Mouse (Mus musculus): ENCODE results near the gene Gars.

Gene Gars

GRCm38 (mm10) chr6:55098030-55098429 lies 60.2 kb downstream of the Gars start:
- peak; percentile 37 for DNase-seq

GRCm38 (mm10) chr6:55098603-55099002 lies 60.8 kb downstream of the Gars start:
- DNase-seq, result peak; percentile 16

GRCm38 (mm10) chr6:55108358-55108757 lies 70.6 kb downstream of the Gars start:
- DNase-seq, result no peak

GRCm38 (mm10) chr6:55117325-55118109 lies 79.7 kb downstream of the Gars start:
- peak; percentile 5 for DNase-seq

- no peak for DNase-seq
Observed at GRCm38 (mm10) chr6:55123056-55123455, 85.2 kb downstream of the Gars start.

- DNase-seq, result no peak
Observed at GRCm38 (mm10) chr6:55126576-55126975, 88.8 kb downstream of the Gars start.

GRCm38 (mm10) chr6:55128391-55128790 lies 90.6 kb downstream of the Gars start:
- DNase-seq, result no peak
